Mouse (Mus musculus): ENCODE measurements around the gene Foxf1. TPM values are rescaled to one million over a fixed set of nuclear protein-coding genes. Genes with fewer than 3 reads are reported as not detected.
A peak's percentile ranks its signal among the peaks of the same experiment; 100 is the strongest.

Gene Foxf1
- polyA plus RNA-seq, 1 experiment from 2014 or later, result 129 TPM

GRCm38 (mm10) chr8:121122368-121122767 is 38.2 kb downstream of the Foxf1 start:
- no peak for ATAC-seq (replicated peaks; ENCODE audit: low FRiP score, low TSS enrichment, low read depth)
- no peak overlapping the region for H3K9ac ChIP-seq (ENCODE audit: low read length)
- no peaks in the 10 kb centered on the region for H3K9me3 ChIP-seq (ENCODE audit: control insufficient read depth, low read length)
- peaks cover 9% of the 10 kb centered on the region for H3K4me1 ChIP-seq (replicated peaks; ENCODE audit: control insufficient read depth, insufficient read depth, low read length)
- WGBS, result 18% methylated on average over 7 of the region's 7 CpGs
- no peaks in the 10 kb centered on the region for H3K36me3 ChIP-seq (ENCODE audit: control insufficient read depth, insufficient read depth, low read length)
- no peak overlapping the region for H3K4me2 ChIP-seq (ENCODE audit: low read length)
- no peak overlapping the region for H3K4me3 ChIP-seq (ENCODE audit: low read depth, low read length)
- H3K27ac ChIP-seq (ENCODE audit: low read depth), result no peak overlapping the region
- peaks cover 99% of the 10 kb centered on the region for H3K27me3 ChIP-seq (replicated peaks; ENCODE audit: control insufficient read depth, insufficient read depth, low read length)
- DNase-seq (ENCODE audit: low spot score), result peak; percentile 54

GRCm38 (mm10) chr8:121123113-121123512 is 38.9 kb downstream of the Foxf1 start:
- peaks cover 12% of the 10 kb centered on the region; the same call in 1 of the 2 replicates for H3K4me1 ChIP-seq (replicated peaks; ENCODE audit: control insufficient read depth, insufficient read depth, low read length)

GRCm38 (mm10) chr8:121124547-121125239 is 40.5 kb downstream of the Foxf1 start:
- 4% methylated on average over 17 of the region's 17 CpGs for WGBS
- H3K4me1 ChIP-seq (replicated peaks; ENCODE audit: control insufficient read depth, insufficient read depth, low read length), result peaks cover 17% of the 10 kb centered on the region; the same call in 1 of the 2 replicates
- no peaks in the 10 kb centered on the region for H3K9me3 ChIP-seq (ENCODE audit: control insufficient read depth, low read length)

More at GRCm38 (mm10) chr8:121123113-121123512, 38.9 kb downstream of the Foxf1 start:
- no peak for DNase-seq (ENCODE audit: low spot score)
- no peak overlapping the region for H3K4me2 ChIP-seq (ENCODE audit: low read length)
- H3K9me3 ChIP-seq (ENCODE audit: control insufficient read depth, low read length), result no peaks in the 10 kb centered on the region
- no peak for ATAC-seq (replicated peaks; ENCODE audit: low FRiP score, low TSS enrichment, low read depth)
- H3K27ac ChIP-seq (ENCODE audit: low read depth), result no peak overlapping the region
- H3K27me3 ChIP-seq (replicated peaks; ENCODE audit: control insufficient read depth, insufficient read depth, low read length), result peaks cover 99% of the 10 kb centered on the region
- WGBS, result 65% methylated on average over 2 of the region's 2 CpGs
- H3K9ac ChIP-seq (ENCODE audit: low read length), result no peak overlapping the region
- no peaks in the 10 kb centered on the region for H3K36me3 ChIP-seq (ENCODE audit: control insufficient read depth, insufficient read depth, low read length)
- no peak overlapping the region for H3K4me3 ChIP-seq (ENCODE audit: low read depth, low read length)

GRCm38 (mm10) chr8:121125311-121125876 is 41.2 kb downstream of the Foxf1 start:
- no peaks in the 10 kb centered on the region for H3K9me3 ChIP-seq (ENCODE audit: control insufficient read depth, low read length)
- H3K4me2 ChIP-seq (ENCODE audit: low read length), result peak overlapping the region; percentile 63
- peak overlapping the region; percentile 33 for H3K4me3 ChIP-seq (ENCODE audit: low read depth, low read length)
- H3K27me3 ChIP-seq (replicated peaks; ENCODE audit: control insufficient read depth, insufficient read depth, low read length), result peaks cover 98% of the 10 kb centered on the region
- WGBS, result under 1% methylated on average over 36 of the region's 36 CpGs
- ATAC-seq (replicated peaks; ENCODE audit: low FRiP score, low TSS enrichment, low read depth) (peak; percentile 65), DNase-seq (ENCODE audit: low spot score) (peak; percentile 89)
- H3K27ac ChIP-seq (ENCODE audit: low read depth), result no peak overlapping the region
- 0 out of 2 replicates have a peak overlapping the region, but pooled peaks have one; percentile 2 for H3K9ac ChIP-seq (ENCODE audit: low read length)
- H3K4me1 ChIP-seq (replicated peaks; ENCODE audit: control insufficient read depth, insufficient read depth, low read length), result peaks cover 17% of the 10 kb centered on the region; the same call in 1 of the 2 replicates
- no peaks in the 10 kb centered on the region for H3K36me3 ChIP-seq (ENCODE audit: control insufficient read depth, insufficient read depth, low read length)

More at GRCm38 (mm10) chr8:121124547-121125239, 40.5 kb downstream of the Foxf1 start:
- ATAC-seq (replicated peaks; ENCODE audit: low FRiP score, low TSS enrichment, low read depth) (no peak), DNase-seq (ENCODE audit: low spot score) (peak; percentile 59)
- Histone ChIP-seq H3K36me3 (ENCODE audit: control insufficient read depth, insufficient read depth, low read length) (no peaks in the 10 kb centered on the region), H3K9ac (ENCODE audit: low read length) (no peak overlapping the region), H3K27me3 (replicated peaks; ENCODE audit: control insufficient read depth, insufficient read depth, low read length) (peaks cover 98% of the 10 kb centered on the region), H3K27ac (ENCODE audit: low read depth) (no peak overlapping the region), H3K4me2 (ENCODE audit: low read length) (peak overlapping the region; percentile 63), H3K4me3 (ENCODE audit: low read depth, low read length) (no peak overlapping the region)

GRCm38 (mm10) chr8:121126191-121126590 is 42.0 kb downstream of the Foxf1 start:
- DNase-seq (ENCODE audit: low spot score) (no peak), ATAC-seq (replicated peaks; ENCODE audit: low FRiP score, low TSS enrichment, low read depth) (no peak)
- Histone ChIP-seq H3K4me3 (ENCODE audit: low read depth, low read length) (peak overlapping the region; percentile 33), H3K36me3 (ENCODE audit: control insufficient read depth, insufficient read depth, low read length) (no peaks in the 10 kb centered on the region), H3K4me1 (replicated peaks; ENCODE audit: control insufficient read depth, insufficient read depth, low read length) (peaks cover 20% of the 10 kb centered on the region; the same call in 1 of the 2 replicates), H3K9me3 (ENCODE audit: control insufficient read depth, low read length) (no peaks in the 10 kb centered on the region), H3K9ac (ENCODE audit: low read length) (no peak overlapping the region), H3K4me2 (ENCODE audit: low read length) (peak overlapping the region; percentile 63), H3K27ac (ENCODE audit: low read depth) (no peak overlapping the region), H3K27me3 (replicated peaks; ENCODE audit: control insufficient read depth, insufficient read depth, low read length) (peaks cover 98% of the 10 kb centered on the region)
- WGBS, result 6% methylated on average over 6 of the region's 6 CpGs

GRCm38 (mm10) chr8:121126694-121127093 is 42.5 kb downstream of the Foxf1 start:
- no peak overlapping the region for H3K9ac ChIP-seq (ENCODE audit: low read length)
- H3K9me3 ChIP-seq (ENCODE audit: control insufficient read depth, low read length), result no peaks in the 10 kb centered on the region
- 0 out of 2 replicates have a peak overlapping the region, but pooled peaks have one; percentile 54 for H3K27ac ChIP-seq (ENCODE audit: low read depth)
- WGBS, result 4% methylated on average over 6 of the region's 6 CpGs
- peaks cover 94% of the 10 kb centered on the region for H3K27me3 ChIP-seq (replicated peaks; ENCODE audit: control insufficient read depth, insufficient read depth, low read length)
- H3K4me2 ChIP-seq (ENCODE audit: low read length), result peak overlapping the region; percentile 63
- H3K4me3 ChIP-seq (ENCODE audit: low read depth, low read length), result 0 out of 2 replicates have a peak overlapping the region, but pooled peaks have one; percentile 10
- DNase-seq (ENCODE audit: low spot score), result no peak
- peaks cover 20% of the 10 kb centered on the region; the same call in 1 of the 2 replicates for H3K4me1 ChIP-seq (replicated peaks; ENCODE audit: control insufficient read depth, insufficient read depth, low read length)
- no peaks in the 10 kb centered on the region for H3K36me3 ChIP-seq (ENCODE audit: control insufficient read depth, insufficient read depth, low read length)
- ATAC-seq (replicated peaks; ENCODE audit: low FRiP score, low TSS enrichment, low read depth), result no peak

- Histone ChIP-seq H3K27ac (ENCODE audit: low read depth) (peak overlapping the region; percentile 80; the same call in 1 of the 2 replicates), H3K27me3 (replicated peaks; ENCODE audit: control insufficient read depth, insufficient read depth, low read length) (peaks cover 88% of the 10 kb centered on the region), H3K4me1 (replicated peaks; ENCODE audit: control insufficient read depth, insufficient read depth, low read length) (peaks cover 20% of the 10 kb centered on the region; the same call in 1 of the 2 replicates), H3K4me2 (ENCODE audit: low read length) (peak overlapping the region; percentile 49), H3K9ac (ENCODE audit: low read length) (no peak overlapping the region), H3K9me3 (ENCODE audit: control insufficient read depth, low read length) (no peaks in the 10 kb centered on the region), H3K4me3 (ENCODE audit: low read depth, low read length) (0 out of 2 replicates have a peak overlapping the region, but pooled peaks have one; percentile 39), H3K36me3 (ENCODE audit: control insufficient read depth, insufficient read depth, low read length) (no peaks in the 10 kb centered on the region)
- DNase-seq (ENCODE audit: low spot score) (peak; percentile 63), ATAC-seq (replicated peaks; ENCODE audit: low FRiP score, low TSS enrichment, low read depth) (no peak)
- WGBS, result 4% methylated on average over 11 of the region's 11 CpGs
Observed at GRCm38 (mm10) chr8:121127291-121127701, 43.1 kb downstream of the Foxf1 start.

- H3K27me3 ChIP-seq (replicated peaks; ENCODE audit: control insufficient read depth, insufficient read depth, low read length), result peaks cover 82% of the 10 kb centered on the region
- H3K4me3 ChIP-seq (ENCODE audit: low read depth, low read length), result peak within 1 kb of the TSS; percentile 39
- H3K9ac ChIP-seq (ENCODE audit: low read length), result peak within 1 kb of the TSS; percentile 44
- no peaks in the 10 kb centered on the region for H3K9me3 ChIP-seq (ENCODE audit: control insufficient read depth, low read length)
- ATAC-seq (replicated peaks; ENCODE audit: low FRiP score, low TSS enrichment, low read depth) (no peak), DNase-seq (ENCODE audit: low spot score) (peak; percentile 69)
- H3K27ac ChIP-seq (ENCODE audit: low read depth), result peak within 1 kb of the TSS; percentile 80
- H3K36me3 ChIP-seq (ENCODE audit: control insufficient read depth, insufficient read depth, low read length), result no peaks in the 10 kb centered on the region
- H3K4me1 ChIP-seq (replicated peaks; ENCODE audit: control insufficient read depth, insufficient read depth, low read length), result peaks cover 20% of the 10 kb centered on the region; the same call in 1 of the 2 replicates
- 2% methylated on average over 43 of the region's 43 CpGs for WGBS
- peak within 1 kb of the TSS; percentile 49 for H3K4me2 ChIP-seq (ENCODE audit: low read length)
Observed at GRCm38 (mm10) chr8:121127756-121128375, 43.7 kb downstream of the Foxf1 start, which contains the start of gene Foxl1. Gene Foxl1 (plus strand): TSS chr8:121127940.
